Mouse (Mus musculus) kidney, postnatal 0 days (tissue): Measurements from ENCODE around the gene Pknox2. TPM values are rescaled to one million over a fixed set of nuclear protein-coding genes. Genes with fewer than 3 reads are reported as not detected.
A peak's percentile ranks its signal among the peaks of the same experiment; 100 is the strongest.

Experiments used
- ATAC-seq: fragments of 200-750 bp; cut with Nextera tagmentation; replicated peaks from 2 replicates; pipeline ENCODE4 v1.8.0; 2017; ENCODE audit warnings: low read depth, moderate number of reproducible peaks, moderate TSS enrichment, moderate library complexity; ENCODE audit not compliant: low FRiP score
- DNase-seq: peaks from one replicate; pipeline ENCODE4 v3.0.0-alpha.2; 2016; ENCODE audit warnings: low spot score
- H3K27ac ChIP-seq: fragments of 300-500 bp; sonication (generic); 2 replicates; pipeline ENCODE4 v1.5.1; 2014; ENCODE audit warnings: mild to moderate bottlenecking
- H3K27me3 ChIP-seq: fragments of 300-500 bp; sonication (generic); 2 replicates; pipeline ENCODE4 v1.6.1; 2014; ENCODE audit warnings: low read length, mixed read lengths; ENCODE audit not compliant: insufficient read depth
- H3K36me3 ChIP-seq: fragments of 300-500 bp; sonication (generic); 2 replicates; pipeline ENCODE4 v1.6.1; 2014; ENCODE audit warnings: low read length, mixed read lengths; ENCODE audit not compliant: insufficient read depth
- H3K4me1 ChIP-seq: fragments of 300-500 bp; sonication (generic); replicated peaks from 2 replicates; pipeline ENCODE4 v1.6.1; 2014; ENCODE audit warnings: antibody characterized with exemption, low read length, mixed read lengths; ENCODE audit not compliant: insufficient read depth
- H3K4me2 ChIP-seq: fragments of 300-500 bp; sonication (generic); 2 replicates; pipeline ENCODE4 v1.6.1; 2014; ENCODE audit warnings: mild to moderate bottlenecking, low read length, moderate library complexity, mixed read lengths
- H3K4me3 ChIP-seq: fragments of 300-500 bp; sonication (generic); replicated peaks from 2 replicates; pipeline ENCODE4 v1.5.1; 2014; ENCODE audit warnings: low read depth, low read length
- H3K9ac ChIP-seq: fragments of 300-500 bp; sonication (generic); 2 replicates; pipeline ENCODE4 v1.6.1; 2014; ENCODE audit warnings: low read depth, low read length
- H3K9me3 ChIP-seq: fragments of 300-500 bp; sonication (generic); replicated peaks from 2 replicates; pipeline ENCODE4 v1.6.1; 2016; ENCODE audit warnings: low read length, inconsistent platforms, mixed read lengths
- CTCF ChIP-seq: IDR thresholded peaks from 2 replicates; pipeline ENCODE4 v1.5.1; 2016; ENCODE audit warnings: antibody characterized with exemption, low read depth, mild to moderate bottlenecking, moderate library complexity
- WGBS: fragments of 180-500 bp; shearing (Covaris S2); extraction: QIAGEN DNeasy Blood & Tissue Kit; methylation state at CpG from one replicate; pipeline ENCODE4 v1.1.7; 2014; 5-methylcytosine and 5-hydroxymethylcytosine counted together
- polyA plus RNA-seq: library from polyadenylated mRNA; unstranded; fragments of >200 nt; fragmentation: Nextera tagmentation; extraction: Ambion mirVana; gene quantifications from 2 replicates; pipeline ENCODE4 v1.2.1, GENCODE M21; 2015

Gene Pknox2
- polyA plus RNA-seq, 1 experiment from 2014 or later, result 6.0 TPM

DNA sequence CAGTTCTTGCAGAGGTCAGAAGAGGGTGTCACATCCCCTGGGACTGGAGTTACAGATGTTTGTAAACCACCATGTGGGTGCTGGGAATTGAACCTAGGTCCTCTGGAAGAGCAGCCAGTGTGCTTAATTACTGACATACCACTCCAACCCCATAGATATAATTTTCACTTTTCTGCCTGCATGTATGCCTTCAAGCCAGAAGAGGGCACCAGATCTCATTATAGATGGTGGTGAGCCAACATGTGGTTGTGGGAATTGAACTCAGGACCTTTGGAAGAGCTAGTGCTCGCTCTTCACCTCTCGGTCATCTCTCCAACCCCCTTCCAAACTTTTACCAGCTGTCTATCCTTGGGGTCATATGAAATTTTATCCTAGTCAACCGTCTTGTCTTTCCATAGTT is 112.0 kb downstream of the Pknox2 start:
- Histone ChIP-seq H3K4me1 (peaks cover 2% of the 10 kb centered on the region; the same call in 1 of the 2 replicates), H3K27me3 (no peaks in the 10 kb centered on the region), H3K4me2 (no peak overlapping the region), H3K9ac (no peak overlapping the region), H3K27ac (no peak overlapping the region), H3K36me3 (no peaks in the 10 kb centered on the region), H3K9me3 (no peaks in the 10 kb centered on the region), H3K4me3 (no peak overlapping the region)
- DNase-seq (no peak), ATAC-seq (no peak)
- 99% methylated on average over 3 of the region's 3 CpGs for WGBS
- peak; percentile 62 for TF ChIP-seq CTCF

- Histone ChIP-seq H3K4me1 (peaks cover 4% of the 10 kb centered on the region; the same call in 1 of the 2 replicates), H3K4me2 (no peak overlapping the region), H3K27me3 (no peaks in the 10 kb centered on the region), H3K9ac (no peak overlapping the region), H3K9me3 (no peaks in the 10 kb centered on the region), H3K4me3 (no peak overlapping the region), H3K36me3 (no peaks in the 10 kb centered on the region), H3K27ac (no peak overlapping the region)
- TF ChIP-seq CTCF, result no peak
- 72% methylated on average over 1 of the region's 1 CpGs for WGBS
- ATAC-seq (no peak), DNase-seq (no peak)
Measured at GRCm38 (mm10) chr9:37034316-37034715, 112.9 kb downstream of the Pknox2 start.

GRCm38 (mm10) chr9:37030347-37031213 is 116.6 kb downstream of the Pknox2 start:
- DNase-seq, result peak; percentile 90
- ATAC-seq, result peak; percentile 67
- Histone ChIP-seq H3K9ac (no peak overlapping the region), H3K27me3 (no peaks in the 10 kb centered on the region), H3K27ac (peak overlapping the region; percentile 36), H3K9me3 (no peaks in the 10 kb centered on the region), H3K4me2 (no peak overlapping the region), H3K36me3 (no peaks in the 10 kb centered on the region), H3K4me1 (peaks cover 4% of the 10 kb centered on the region; the same call in 1 of the 2 replicates), H3K4me3 (no peak overlapping the region)
- WGBS, result 20% methylated on average over 9 of the region's 9 CpGs
- no peak for TF ChIP-seq CTCF

- Histone ChIP-seq H3K9ac (no peak overlapping the region), H3K27me3 (no peaks in the 10 kb centered on the region), H3K27ac (no peak overlapping the region; the same call in none of the 2 replicates), H3K4me1 (peaks cover 4% of the 10 kb centered on the region; the same call in 1 of the 2 replicates), H3K9me3 (no peaks in the 10 kb centered on the region), H3K4me2 (no peak overlapping the region), H3K36me3 (no peaks in the 10 kb centered on the region), H3K4me3 (no peak overlapping the region)
- no peak for TF ChIP-seq CTCF
- ATAC-seq, result 0 out of 2 replicates have a peak, but pooled peaks have one; percentile 41
- 54% methylated on average over 3 of the region's 3 CpGs for WGBS
- DNase-seq, result peak; percentile 24
Measured at GRCm38 (mm10) chr9:37029811-37030346, 117.3 kb downstream of the Pknox2 start.

DNA sequence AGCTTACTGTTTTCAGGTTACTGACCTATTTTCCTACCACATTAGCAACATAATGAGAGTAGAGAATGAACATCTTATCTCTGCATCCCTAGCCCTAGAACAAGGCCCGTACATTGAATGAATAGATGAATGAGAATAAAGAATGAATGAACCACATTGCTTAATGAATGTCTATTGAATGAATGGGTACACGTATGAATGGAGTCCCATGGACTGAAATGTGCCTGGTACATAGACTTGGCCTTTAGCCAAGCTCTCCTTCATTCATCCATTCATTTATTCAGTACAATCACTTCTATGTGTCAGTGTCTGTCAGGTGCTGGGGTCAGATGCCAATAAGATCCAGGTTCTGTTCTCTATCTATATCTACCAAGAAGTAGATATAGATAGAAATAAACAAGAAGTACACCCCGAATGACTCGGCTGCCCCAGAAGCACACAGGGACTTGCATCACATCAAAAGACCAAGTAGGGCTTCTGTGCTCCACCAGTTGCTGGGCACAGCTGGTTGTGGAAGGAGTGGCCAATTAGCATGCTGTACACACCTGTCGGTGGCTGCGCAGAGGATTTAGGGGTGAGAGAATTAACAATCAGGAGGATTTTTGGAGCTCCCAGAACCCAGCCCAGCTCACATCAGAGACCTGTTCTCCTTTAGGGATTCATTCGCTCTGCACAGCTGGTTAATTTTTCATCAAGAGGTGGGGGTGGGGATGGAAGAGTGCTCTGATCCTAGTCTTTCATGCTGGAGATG is 119.2 kb downstream of the Pknox2 start:
- H3K9ac ChIP-seq, result no peak overlapping the region
- no peaks in the 10 kb centered on the region for H3K36me3 ChIP-seq
- no peaks in the 10 kb centered on the region for H3K9me3 ChIP-seq
- no peak for ATAC-seq
- TF ChIP-seq CTCF, result no peak
- H3K27me3 ChIP-seq, result no peaks in the 10 kb centered on the region
- peaks cover 4% of the 10 kb centered on the region; the same call in 1 of the 2 replicates for H3K4me1 ChIP-seq
- WGBS, result 63% methylated on average over 7 of the region's 7 CpGs
- H3K4me3 ChIP-seq, result no peak overlapping the region
- no peak for DNase-seq
- no peak overlapping the region for H3K4me2 ChIP-seq
- no peak overlapping the region for H3K27ac ChIP-seq

- H3K27ac ChIP-seq, result no peak overlapping the region; the same call in 1 of the 2 replicates
- H3K4me2 ChIP-seq, result no peak overlapping the region
- no peak for TF ChIP-seq CTCF
- no peak overlapping the region for H3K4me3 ChIP-seq
- no peak for ATAC-seq
- peaks cover 4% of the 10 kb centered on the region; the same call in 1 of the 2 replicates for H3K4me1 ChIP-seq
- H3K9me3 ChIP-seq, result no peaks in the 10 kb centered on the region
- WGBS, result 46% methylated on average over 3 of the region's 3 CpGs
- no peaks in the 10 kb centered on the region for H3K36me3 ChIP-seq
- H3K27me3 ChIP-seq, result no peaks in the 10 kb centered on the region
- H3K9ac ChIP-seq, result no peak overlapping the region
- no peak for DNase-seq
Measured at GRCm38 (mm10) chr9:37025913-37026312, 121.3 kb downstream of the Pknox2 start.
